Comparison of ENCODE assay signal across 11 mouse cellular contexts in genomic region chr3:126630111-126630869, GRCm38 (mm10). TPM values are rescaled to one million over a fixed set of nuclear protein-coding genes. Genes with fewer than 3 reads are reported as not detected.
DNase-seq lines count a peak whose midpoint lies in the region; ATAC-seq lines count a peak whose summit lies in the region.
"Had no signal": no experiment of that assay in that cellular context is flagged by ENCODE, and none has a peak within 500 bp of the region (broad histone marks: within the 10 kb centered on the region; RNA-seq: fewer than 3 reads in every experiment).

No protein-coding gene starts in this region.

- peaks cover 44% of the 10 kb centered on the region for H3K4me1 ChIP-seq in heart, embryonic 15.5 days (replicated peaks)
- H3K4me1 ChIP-seq: limb, embryonic 12.5 days; midbrain, embryonic 12.5 days had no signal

- H3K4me2 ChIP-seq in heart, embryonic 15.5 days, result peak overlapping the region; percentile 38
- H3K4me2 ChIP-seq: hindbrain, embryonic 14.5 days; limb, embryonic 12.5 days; midbrain, embryonic 12.5 days had no signal

- DNase-seq in frontal cortex, postnatal 25 days (ENCODE audit: low spot score in 2 of 2), result no peak
- peak; percentile 59 for DNase-seq in gastrocnemius, adult 18-20 months (ENCODE audit: low spot score)
- DNase-seq in lung, postnatal 36 days, result peak; percentile 61
- DNase-seq in ovary, adult 18-20 months (ENCODE audit: low spot score), result no peak
- DNase-seq in cerebellum, adult 11 months, result no peak
- no peak for DNase-seq in cerebellum, postnatal 36 days

- 26% methylated on average over 19 of the region's 19 CpGs for WGBS in heart, embryonic 15.5 days

- no peaks in the 10 kb centered on the region for H3K36me3 ChIP-seq in heart, embryonic 15.5 days
- H3K36me3 ChIP-seq: limb, embryonic 12.5 days; midbrain, embryonic 12.5 days had no signal

- no peaks in the 10 kb centered on the region for H3K27me3 ChIP-seq in heart, embryonic 15.5 days
- H3K27me3 ChIP-seq: limb, embryonic 12.5 days; midbrain, embryonic 12.5 days had no signal

- ATAC-seq in frontal cortex, adult (ENCODE audit: low TSS enrichment), result 0 out of 2 replicates have a peak, but pooled peaks have one; percentile 25
- ATAC-seq in heart, embryonic 15.5 days (replicated peaks; ENCODE audit: insufficient number of reproducible peaks, insufficient read depth, low FRiP score, low read depth), result peak; percentile 82

- H3K9ac ChIP-seq in heart, embryonic 15.5 days, result no peak overlapping the region
- H3K9ac ChIP-seq: hindbrain, embryonic 14.5 days; limb, embryonic 12.5 days; midbrain, embryonic 12.5 days had no signal

- H3K9me3 ChIP-seq in heart, embryonic 15.5 days (replicated peaks), result no peaks in the 10 kb centered on the region
- H3K9me3 ChIP-seq: limb, embryonic 12.5 days; midbrain, embryonic 12.5 days had no signal

- H3K27ac ChIP-seq in heart, embryonic 15.5 days, result peak overlapping the region; percentile 76
- H3K27ac ChIP-seq: hindbrain, embryonic 14.5 days; limb, embryonic 12.5 days; midbrain, embryonic 12.5 days had no signal

- peak overlapping the region; percentile 5; the same call in 1 of the 2 replicates for H3K4me3 ChIP-seq in heart, embryonic 15.5 days
- H3K4me3 ChIP-seq: limb, embryonic 12.5 days; midbrain, embryonic 12.5 days had no signal

RNA-seq across cellular contexts. Expression of gene Camk2d, which starts 34.2 kb away (rescaled TPM):
- 10 to 100 TPM; 58.1 to 58.9 TPM for total RNA-seq in gastrocnemius, adult 18-20 months (2021)
- polyA plus RNA-seq in heart, embryonic 15.5 days (2015; fragmentation: Nextera tagmentation; extraction: Ambion mirVana), result 99.3 and 108 TPM in 2 replicates

Comparison
In these comparisons a context has a peak if more than half of its experiments do, and no peak if none do; other contexts are left out.
1. DNase-seq: peak in gastrocnemius, adult 18-20 months (single experiment) and lung, postnatal 36 days (single experiment); none in frontal cortex, postnatal 25 days (0 of 2), ovary, adult 18-20 months (single experiment), cerebellum, adult 11 months (single experiment) and cerebellum, postnatal 36 days (0 of 2).